Mouse (Mus musculus): ENCODE measurements at regions not wholly inside any gene's neighbourhood (a gene's known extent, or its start where the extent isn't known, plus 50 kb on each side); places are given as distances from the start of the nearest gene placed in this dataset.

- H3K4me3 ChIP-seq: no peak overlapping the region
- ATAC-seq (ENCODE audit: borderline replicate concordance, extremely low read depth, low FRiP score, low TSS enrichment): no peak
- no peaks in the 10 kb centered on the region for H3K27me3 ChIP-seq
- no peak overlapping the region for H3K9ac ChIP-seq
- 55% methylated on average over 6 of the region's 6 CpGs for WGBS
- peaks cover 20% of the 10 kb centered on the region for H3K4me1 ChIP-seq
- no peaks in the 10 kb centered on the region for H3K9me3 ChIP-seq
- H3K27ac ChIP-seq: peak overlapping the region; percentile 56; the same call in 1 of the 2 replicates
- H3K36me3 ChIP-seq: no peaks in the 10 kb centered on the region
- H3K4me2 ChIP-seq: 0 out of 2 replicates have a peak overlapping the region, but pooled peaks have one; percentile 6
These were observed 213.8 kb upstream of the Spdye4c start for GRCm38 (mm10) chr2:128377176-128377575.

GRCm38 (mm10) chr2:128377680-128378079 lies 213.3 kb upstream of the Spdye4c start:
- H3K9me3 ChIP-seq: no peaks in the 10 kb centered on the region
- no peaks in the 10 kb centered on the region for H3K36me3 ChIP-seq
- no peak overlapping the region for H3K4me3 ChIP-seq
- H3K27ac ChIP-seq: peak overlapping the region; percentile 56; the same call in 1 of the 2 replicates
- 0 out of 2 replicates have a peak overlapping the region, but pooled peaks have one; percentile 6 for H3K4me2 ChIP-seq
- whole genome bisulfite sequencing: 53% methylated on average over 10 of the region's 10 CpGs
- no peaks in the 10 kb centered on the region for H3K27me3 ChIP-seq
- no peak overlapping the region for H3K9ac ChIP-seq
- peaks cover 20% of the 10 kb centered on the region for H3K4me1 ChIP-seq
- ATAC-seq (ENCODE audit: borderline replicate concordance, extremely low read depth, low FRiP score, low TSS enrichment): no peak

- H3K4me1 ChIP-seq: peaks cover 14% of the 10 kb centered on the region
- H3K27me3 ChIP-seq: no peaks in the 10 kb centered on the region
- H3K4me2 ChIP-seq: no peak overlapping the region
- no peak overlapping the region for H3K27ac ChIP-seq
- ATAC-seq (ENCODE audit: borderline replicate concordance, extremely low read depth, low FRiP score, low TSS enrichment): no peak
- no peak overlapping the region for H3K4me3 ChIP-seq
- H3K36me3 ChIP-seq: no peaks in the 10 kb centered on the region
- WGBS: 64% methylated on average over 7 of the region's 7 CpGs
- no peak overlapping the region for H3K9ac ChIP-seq
- no peaks in the 10 kb centered on the region for H3K9me3 ChIP-seq
These were observed 212.6 kb upstream of the Spdye4c start for GRCm38 (mm10) chr2:128378456-128378855.

DNA sequence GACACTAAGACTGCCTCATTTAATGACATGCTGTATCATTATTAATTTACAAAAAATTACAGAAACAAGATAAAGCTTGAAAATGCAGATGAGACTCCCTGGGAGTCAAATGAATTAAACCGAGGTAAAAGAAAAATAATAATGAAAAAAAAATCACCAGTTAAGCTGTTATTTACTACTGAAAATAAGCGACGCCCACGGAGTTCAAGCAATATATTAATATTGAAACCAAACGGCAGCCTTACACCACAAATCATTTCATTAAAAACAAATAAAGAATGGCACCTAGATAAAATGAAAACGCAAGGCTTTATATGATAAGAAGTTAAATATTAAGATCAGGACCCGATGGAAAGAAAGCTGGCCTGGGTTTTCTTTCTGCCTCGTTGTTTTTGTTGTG lies 211.9 kb upstream of the Spdye4c start:
- Histone ChIP-seq H3K9me3 (no peaks in the 10 kb centered on the region), H3K36me3 (no peaks in the 10 kb centered on the region), H3K27ac (no peak overlapping the region), H3K9ac (no peak overlapping the region), H3K27me3 (no peaks in the 10 kb centered on the region), H3K4me3 (no peak overlapping the region), H3K4me2 (no peak overlapping the region), H3K4me1 (peaks cover 8% of the 10 kb centered on the region)
- ATAC-seq (ENCODE audit: borderline replicate concordance, extremely low read depth, low FRiP score, low TSS enrichment): no peak
- 60% methylated on average over 8 of the region's 8 CpGs for WGBS

GRCm38 (mm10) chr2:128379554-128379953 lies 211.5 kb upstream of the Spdye4c start:
- Histone ChIP-seq H3K4me2 (no peak overlapping the region), H3K9ac (no peak overlapping the region), H3K9me3 (no peaks in the 10 kb centered on the region), H3K4me3 (no peak overlapping the region), H3K36me3 (no peaks in the 10 kb centered on the region), H3K27me3 (no peaks in the 10 kb centered on the region), H3K27ac (no peak overlapping the region), H3K4me1 (peaks cover 8% of the 10 kb centered on the region)
- no peak for ATAC-seq (ENCODE audit: borderline replicate concordance, extremely low read depth, low FRiP score, low TSS enrichment)
- WGBS: 32% methylated on average over 8 of the region's 8 CpGs

DNA sequence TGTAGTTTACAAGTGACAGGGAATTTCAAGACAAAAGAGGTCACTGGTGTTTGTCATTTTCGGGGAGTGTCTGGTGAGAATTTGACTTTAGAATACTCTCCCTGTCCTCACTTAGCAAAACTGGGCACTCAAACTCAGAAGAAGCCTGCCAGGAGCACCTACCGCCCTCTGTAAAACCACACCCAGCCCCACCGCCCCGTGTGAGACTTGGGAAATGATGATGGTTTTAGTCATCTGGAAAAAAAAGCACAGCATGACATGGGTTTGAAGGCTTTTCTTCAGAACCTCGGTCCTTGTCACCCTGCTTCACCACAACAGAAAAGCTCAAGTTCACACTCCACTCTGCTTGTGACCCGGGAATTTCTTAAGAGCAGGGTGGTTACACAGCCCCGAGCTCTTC lies 210.4 kb upstream of the Spdye4c start:
- H3K4me2 ChIP-seq: no peak overlapping the region
- H3K9me3 ChIP-seq: no peaks in the 10 kb centered on the region
- H3K27me3 ChIP-seq: no peaks in the 10 kb centered on the region
- no peaks in the 10 kb centered on the region for H3K36me3 ChIP-seq
- H3K4me3 ChIP-seq: no peak overlapping the region
- no peak overlapping the region for H3K27ac ChIP-seq
- peaks cover 8% of the 10 kb centered on the region for H3K4me1 ChIP-seq
- 51% methylated on average over 7 of the region's 7 CpGs for WGBS
- no peak for ATAC-seq (ENCODE audit: borderline replicate concordance, extremely low read depth, low FRiP score, low TSS enrichment)
- no peak overlapping the region for H3K9ac ChIP-seq

GRCm38 (mm10) chr2:128381684-128382205 lies 209.3 kb upstream of the Spdye4c start:
- no peak overlapping the region for H3K4me3 ChIP-seq
- H3K9me3 ChIP-seq: no peaks in the 10 kb centered on the region
- no peak overlapping the region for H3K27ac ChIP-seq
- peaks cover 8% of the 10 kb centered on the region for H3K4me1 ChIP-seq
- H3K27me3 ChIP-seq: no peaks in the 10 kb centered on the region
- WGBS: 78% methylated on average over 5 of the region's 5 CpGs
- no peak overlapping the region for H3K4me2 ChIP-seq
- no peak overlapping the region for H3K9ac ChIP-seq
- no peaks in the 10 kb centered on the region for H3K36me3 ChIP-seq
- ATAC-seq (ENCODE audit: borderline replicate concordance, extremely low read depth, low FRiP score, low TSS enrichment): no peak

- Histone ChIP-seq H3K4me3 (no peak overlapping the region), H3K4me2 (no peak overlapping the region), H3K27ac (no peak overlapping the region), H3K9me3 (no peaks in the 10 kb centered on the region), H3K4me1 (peaks cover 2% of the 10 kb centered on the region; the same call in 1 of the 2 replicates), H3K27me3 (no peaks in the 10 kb centered on the region), H3K9ac (no peak overlapping the region), H3K36me3 (no peaks in the 10 kb centered on the region)
- no peak for ATAC-seq (ENCODE audit: borderline replicate concordance, extremely low read depth, low FRiP score, low TSS enrichment)
- 54% methylated on average over 4 of the region's 4 CpGs for WGBS
These were observed 208.5 kb upstream of the Spdye4c start for GRCm38 (mm10) chr2:128382473-128382872.

DNA sequence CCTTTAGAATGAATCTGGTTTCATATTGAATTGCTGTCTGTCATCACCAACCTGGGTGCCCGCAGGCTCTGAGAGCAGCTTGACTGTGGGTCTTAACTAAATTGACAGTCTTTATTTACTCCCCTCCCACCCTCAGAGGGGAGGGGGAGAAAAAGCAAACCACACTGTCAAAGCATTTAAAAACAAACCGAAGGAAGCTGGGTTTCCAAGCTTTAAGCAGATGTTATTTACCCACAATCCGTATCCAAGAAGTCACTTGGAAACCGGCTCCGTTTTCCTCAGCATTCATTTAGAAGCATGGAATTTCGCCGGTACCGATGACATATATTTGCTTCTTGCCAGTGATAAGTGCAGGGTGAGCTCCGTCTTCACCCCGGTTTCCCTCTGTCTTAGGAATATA lies 206.4 kb upstream of the Spdye4c start:
- H3K9ac ChIP-seq: no peak overlapping the region
- no peak overlapping the region for H3K27ac ChIP-seq
- no peak overlapping the region for H3K4me2 ChIP-seq
- no peak for ATAC-seq (ENCODE audit: borderline replicate concordance, extremely low read depth, low FRiP score, low TSS enrichment)
- no peaks in the 10 kb centered on the region for H3K27me3 ChIP-seq
- no peaks in the 10 kb centered on the region for H3K36me3 ChIP-seq
- H3K4me1 ChIP-seq: peaks cover 7% of the 10 kb centered on the region
- 47% methylated on average over 10 of the region's 10 CpGs for WGBS
- H3K4me3 ChIP-seq: no peak overlapping the region
- H3K9me3 ChIP-seq: no peaks in the 10 kb centered on the region

DNA sequence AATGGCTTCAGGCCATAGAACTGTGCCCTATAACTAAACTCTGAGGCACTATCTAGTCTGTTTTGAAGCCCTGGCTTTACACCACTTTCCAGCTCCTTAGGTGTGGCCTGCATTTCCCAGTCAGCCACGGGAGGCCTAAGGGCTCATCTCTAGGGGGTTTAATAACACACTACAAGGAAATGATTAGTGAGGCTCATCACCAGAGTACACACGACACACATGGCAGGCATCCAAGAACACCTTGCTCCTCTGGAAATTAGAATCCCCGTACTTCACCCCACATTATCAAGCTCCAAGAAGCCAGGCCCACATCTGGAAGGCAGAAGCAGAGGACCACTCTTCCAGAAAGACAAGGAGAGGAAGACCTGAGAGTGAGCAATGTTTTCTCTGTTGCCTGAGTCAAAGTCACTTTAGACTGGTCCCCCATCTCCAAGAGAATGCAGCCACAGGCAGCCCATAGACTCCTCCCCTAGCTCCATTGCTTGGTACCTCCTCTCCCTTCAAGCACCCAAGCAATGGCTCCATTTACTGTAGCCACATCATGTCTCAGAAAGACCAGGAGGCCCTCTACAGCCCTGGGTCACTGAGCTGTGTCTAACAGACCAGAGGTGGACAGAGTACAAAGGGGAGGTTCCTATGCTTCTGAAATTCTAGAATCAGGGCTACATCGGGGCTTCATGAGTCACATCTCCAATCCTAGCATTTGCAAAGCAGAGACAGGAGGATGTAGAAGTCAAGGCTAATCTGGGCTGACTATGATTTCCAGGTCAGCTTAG lies 204.0 kb upstream of the Spdye4c start:
- H3K27me3 ChIP-seq: no peaks in the 10 kb centered on the region
- no peak for ATAC-seq (ENCODE audit: borderline replicate concordance, extremely low read depth, low FRiP score, low TSS enrichment)
- 63% methylated on average over 4 of the region's 4 CpGs for WGBS
- no peaks in the 10 kb centered on the region for H3K36me3 ChIP-seq
- H3K4me1 ChIP-seq: peaks cover 20% of the 10 kb centered on the region
- no peaks in the 10 kb centered on the region for H3K9me3 ChIP-seq
- no peak overlapping the region for H3K4me3 ChIP-seq
- H3K9ac ChIP-seq: no peak overlapping the region
- H3K27ac ChIP-seq: no peak overlapping the region
- H3K4me2 ChIP-seq: no peak overlapping the region

GRCm38 (mm10) chr2:128387851-128388471 lies 203.0 kb upstream of the Spdye4c start:
- Histone ChIP-seq H3K36me3 (no peaks in the 10 kb centered on the region), H3K9ac (no peak overlapping the region), H3K4me2 (no peak overlapping the region), H3K4me1 (peaks cover 29% of the 10 kb centered on the region), H3K4me3 (no peak overlapping the region), H3K9me3 (no peaks in the 10 kb centered on the region), H3K27ac (no peak overlapping the region), H3K27me3 (no peaks in the 10 kb centered on the region)
- ATAC-seq (ENCODE audit: borderline replicate concordance, extremely low read depth, low FRiP score, low TSS enrichment): no peak
- 78% methylated on average over 8 of the region's 8 CpGs for WGBS

- no peak overlapping the region for H3K4me2 ChIP-seq
- H3K4me3 ChIP-seq: no peak overlapping the region
- WGBS: 19% methylated on average over 7 of the region's 7 CpGs
- no peaks in the 10 kb centered on the region for H3K27me3 ChIP-seq
- 0 out of 2 replicates have a peak overlapping the region, but pooled peaks have one; percentile 1 for H3K27ac ChIP-seq
- peaks cover 36% of the 10 kb centered on the region for H3K4me1 ChIP-seq
- no peaks in the 10 kb centered on the region for H3K36me3 ChIP-seq
- ATAC-seq (ENCODE audit: borderline replicate concordance, extremely low read depth, low FRiP score, low TSS enrichment): peak; percentile 54; the same call in 1 of the 2 replicates
- no peaks in the 10 kb centered on the region for H3K9me3 ChIP-seq
- no peak overlapping the region for H3K9ac ChIP-seq
These were observed 202.0 kb upstream of the Spdye4c start for GRCm38 (mm10) chr2:128388883-128389470.

All from lung, embryonic 15.5 days (tissue).